Mouse (Mus musculus) embryo, embryonic 10 days (tissue): ENCODE measurements around the gene Zfp612.

Experiments
- DNase-seq: peaks from one replicate; pipeline ENCODE4 v3.0.0-alpha.2; 2015; ENCODE audit warnings: low spot score

Zfp612 gene

DNA sequence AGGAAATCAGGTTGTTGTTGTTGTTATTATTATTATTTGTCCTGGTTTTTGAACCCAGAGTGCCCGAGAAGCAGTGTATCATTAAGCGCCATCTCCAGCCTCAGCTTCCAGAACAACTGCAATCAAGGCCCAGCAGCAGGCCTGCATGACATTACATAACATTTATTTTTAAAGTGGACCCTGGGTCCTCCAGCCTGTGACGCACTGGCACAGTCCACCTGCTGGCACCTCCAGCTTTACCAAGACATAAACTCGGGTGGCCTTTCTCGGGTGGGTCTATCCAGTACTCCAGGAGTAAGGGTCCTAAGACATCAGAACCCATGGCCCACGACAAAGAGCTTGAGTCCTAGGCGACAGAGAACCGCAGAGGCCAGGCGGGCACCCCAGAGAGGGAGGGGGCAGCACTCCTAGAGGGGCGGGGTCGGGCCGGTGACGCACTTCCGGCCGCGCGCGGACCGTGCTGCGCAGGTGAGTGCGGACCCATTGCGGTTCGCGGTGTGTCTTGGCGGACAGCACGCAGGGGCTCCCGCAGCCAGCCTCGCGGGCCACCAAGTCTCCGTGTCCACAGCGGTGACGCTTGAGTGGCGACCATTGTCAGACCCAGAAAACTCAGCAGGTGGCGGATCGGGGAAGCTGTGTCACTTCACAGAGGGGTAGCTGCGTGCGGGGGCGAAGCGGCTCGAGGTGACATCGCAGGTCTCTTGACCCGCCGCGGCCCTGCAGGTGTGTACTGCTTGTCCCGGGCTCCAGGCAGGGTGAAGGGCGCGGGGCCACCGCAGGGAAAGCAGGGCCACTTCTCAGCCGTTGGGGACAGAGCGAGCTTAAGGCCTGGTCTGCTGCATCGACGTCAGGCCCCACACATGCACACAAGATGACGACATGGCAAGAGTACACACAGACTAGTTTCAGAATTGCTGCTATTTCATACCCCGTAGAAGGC lies at the start of gene Zfp612:
Gene Zfp612 (plus strand): TSS at position 465 of the 940 bp plus-strand sequence.
- DNase-seq: peak; percentile 77

GRCm38 (mm10) chr8:110033771-110034170 lies 45.8 kb upstream of the Zfp612 start:
- DNase-seq: peak; percentile 34

DNA sequence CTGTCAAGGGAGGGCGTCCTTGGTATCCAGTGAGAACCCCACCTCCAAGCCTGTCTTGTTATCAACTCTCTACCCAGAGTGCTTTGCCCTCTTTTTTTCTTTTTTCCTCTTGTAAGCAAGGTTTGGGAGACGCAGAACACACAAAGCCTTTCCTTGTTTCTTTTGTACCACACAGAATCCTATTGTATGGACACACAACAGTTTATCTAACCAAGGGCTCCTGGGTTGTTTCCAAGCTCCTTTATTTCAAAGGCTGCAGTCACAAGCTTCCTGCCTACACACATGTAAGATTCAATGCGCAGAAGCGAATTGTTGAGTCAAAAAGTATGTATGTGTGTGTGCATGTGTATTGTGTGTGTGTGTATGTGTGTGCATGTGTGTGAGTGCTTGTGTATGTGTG lies 45.2 kb upstream of the Zfp612 start:
- DNase-seq: no peak

DNA sequence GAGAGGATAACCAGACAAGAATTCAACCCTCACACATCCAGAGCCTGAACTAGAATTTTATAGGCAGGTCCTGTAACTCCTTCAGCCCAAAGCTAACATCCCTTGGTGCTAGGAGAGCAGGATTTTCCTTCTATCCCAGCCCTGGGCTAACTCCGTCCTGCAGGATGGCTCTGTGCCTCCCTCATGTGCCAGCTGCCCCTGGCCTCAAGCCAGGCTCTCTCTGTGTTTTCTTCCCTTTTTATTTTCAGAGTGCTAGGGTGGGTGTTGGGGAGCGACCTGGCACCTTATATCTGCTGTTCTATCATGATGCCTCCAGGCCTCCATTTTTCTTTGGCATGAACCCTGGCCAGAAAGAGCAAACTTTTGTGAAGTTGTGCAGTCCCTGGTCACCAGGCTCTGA lies 43.4 kb upstream of the Zfp612 start:
- no peak for DNase-seq

- DNase-seq: no peak
Observed at GRCm38 (mm10) chr8:110039216-110039615, 40.3 kb upstream of the Zfp612 start.

DNA sequence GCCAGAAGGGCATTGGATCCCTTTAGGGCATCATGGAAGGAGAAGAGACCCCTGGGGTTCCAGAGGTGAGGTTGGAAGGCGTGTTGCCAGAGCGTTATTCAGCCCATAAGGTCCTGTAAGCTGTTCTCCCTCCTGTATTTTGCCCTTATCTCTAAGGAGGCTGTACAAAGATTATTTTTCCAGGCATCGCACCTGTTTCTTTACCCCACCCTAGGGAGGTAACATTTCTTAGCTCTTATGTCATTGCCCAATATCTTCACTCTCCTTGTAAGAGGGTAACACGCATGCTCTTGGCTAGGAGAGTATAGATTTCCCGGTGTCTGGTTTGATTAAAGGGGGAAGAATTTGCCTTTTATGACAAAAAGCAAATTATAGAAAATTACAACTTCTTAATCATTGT lies 39.9 kb upstream of the Zfp612 start, which contains the start of gene Chst4:
Gene Chst4 (minus strand): TSS at position 82 of the 400 bp plus-strand sequence.
- DNase-seq: no peak

- DNase-seq: no peak
Observed at GRCm38 (mm10) chr8:110040509-110040908, 39.0 kb upstream of the Zfp612 start.

- no peak for DNase-seq
Observed at GRCm38 (mm10) chr8:110051208-110051607, 28.3 kb upstream of the Zfp612 start.

GRCm38 (mm10) chr8:110058207-110058606 lies 21.3 kb upstream of the Zfp612 start:
- no peak for DNase-seq

GRCm38 (mm10) chr8:110064161-110064560 lies 15.4 kb upstream of the Zfp612 start:
- DNase-seq: no peak

- no peak for DNase-seq
Observed at GRCm38 (mm10) chr8:110064606-110065365, 14.8 kb upstream of the Zfp612 start.

DNA sequence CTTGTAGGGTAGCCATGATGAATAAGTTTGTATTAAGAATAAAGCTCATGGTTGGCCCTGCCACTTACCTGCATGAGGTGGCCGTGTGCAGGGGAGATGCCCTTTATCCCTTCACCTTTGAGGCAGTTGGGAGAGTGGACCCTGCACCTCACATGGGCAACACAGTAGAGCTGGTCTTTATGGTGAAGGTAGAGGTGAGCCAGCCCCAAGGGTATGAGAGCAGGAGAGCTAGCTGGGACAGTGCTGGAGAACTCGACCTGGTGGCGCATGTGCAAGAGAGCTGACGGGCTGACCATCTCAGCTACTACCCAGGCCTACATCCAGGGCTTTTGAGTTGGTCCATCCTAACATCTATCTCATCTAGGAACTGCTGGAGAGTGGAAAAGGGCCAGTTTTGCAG lies 13.9 kb upstream of the Zfp612 start:
- DNase-seq: no peak

- no peak for DNase-seq
Observed at GRCm38 (mm10) chr8:110069706-110070105, 9.8 kb upstream of the Zfp612 start.

- DNase-seq: peak; percentile 92
Observed at GRCm38 (mm10) chr8:110071600-110071999, 7.9 kb upstream of the Zfp612 start.

GRCm38 (mm10) chr8:110074496-110074895 lies 5.0 kb upstream of the Zfp612 start:
- no peak for DNase-seq

DNA sequence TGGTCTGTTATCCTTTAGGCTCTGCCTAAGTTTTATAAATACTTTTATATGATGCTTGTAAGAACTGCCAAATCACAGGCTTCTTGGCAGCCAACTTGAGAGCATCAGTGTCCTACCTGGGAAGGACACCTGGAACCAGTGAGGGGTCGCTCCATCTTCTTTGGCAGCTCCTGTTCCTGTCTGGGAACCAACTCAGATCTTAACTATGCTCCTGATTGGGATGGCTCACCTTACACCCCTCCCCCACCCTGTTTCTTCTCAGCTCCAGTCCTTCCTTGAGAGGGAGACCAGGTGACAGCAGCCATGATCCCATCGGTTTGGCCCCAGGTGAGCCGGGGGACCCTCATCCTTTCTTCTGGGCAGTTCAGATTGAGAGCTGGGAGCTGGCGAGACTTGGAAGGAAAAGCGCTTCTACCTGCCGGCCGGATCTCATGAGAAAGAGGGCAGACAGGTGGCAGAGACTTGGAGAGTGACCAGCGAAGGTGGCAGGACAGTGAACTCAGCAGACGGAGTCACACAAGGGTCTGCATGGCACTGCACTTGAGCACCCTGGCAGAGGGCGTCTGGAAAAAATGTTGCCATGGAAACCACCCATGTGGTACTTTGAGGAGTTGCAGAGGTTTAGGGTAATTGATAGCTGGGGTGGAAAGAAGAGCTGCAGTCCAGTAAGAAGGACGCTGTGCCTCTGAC lies 3.0 kb downstream of the Zfp612 start:
- DNase-seq: no peak

- no peak for DNase-seq
Observed at GRCm38 (mm10) chr8:110091869-110092268, 12.3 kb downstream of the Zfp612 start.

- no peak for DNase-seq
Observed at GRCm38 (mm10) chr8:110100907-110101306, 21.4 kb downstream of the Zfp612 start, which contains the start of gene Gm21964. Gene Gm21964, plus strand, starts transcription at chr8:110101207.

DNA sequence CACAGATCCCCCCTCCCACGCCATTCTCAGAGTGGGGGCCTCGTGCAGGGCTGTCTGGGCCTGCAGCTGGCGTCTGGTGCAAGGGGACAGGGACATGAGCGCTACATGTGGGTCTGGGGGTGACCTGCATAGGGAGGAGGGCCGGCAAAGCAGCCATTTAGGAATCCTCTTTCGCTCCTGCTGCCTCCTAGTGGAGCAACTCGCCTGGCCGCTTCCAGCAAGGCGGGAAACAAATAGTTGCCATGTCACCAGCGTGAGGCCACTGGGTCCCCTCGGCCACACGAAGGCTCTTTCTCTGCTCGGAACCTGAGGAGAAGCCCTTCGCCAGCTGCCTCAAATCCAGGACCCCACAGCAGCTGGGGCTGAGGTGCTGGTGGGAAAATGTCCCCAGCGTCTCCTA lies 22.1 kb downstream of the Zfp612 start:
- DNase-seq: no peak

- no peak for DNase-seq
Observed at GRCm38 (mm10) chr8:110102653-110103052, 23.1 kb downstream of the Zfp612 start, which contains the start of gene Gm17720. Gene Gm17720, minus strand, starts transcription at chr8:110102753.

DNA sequence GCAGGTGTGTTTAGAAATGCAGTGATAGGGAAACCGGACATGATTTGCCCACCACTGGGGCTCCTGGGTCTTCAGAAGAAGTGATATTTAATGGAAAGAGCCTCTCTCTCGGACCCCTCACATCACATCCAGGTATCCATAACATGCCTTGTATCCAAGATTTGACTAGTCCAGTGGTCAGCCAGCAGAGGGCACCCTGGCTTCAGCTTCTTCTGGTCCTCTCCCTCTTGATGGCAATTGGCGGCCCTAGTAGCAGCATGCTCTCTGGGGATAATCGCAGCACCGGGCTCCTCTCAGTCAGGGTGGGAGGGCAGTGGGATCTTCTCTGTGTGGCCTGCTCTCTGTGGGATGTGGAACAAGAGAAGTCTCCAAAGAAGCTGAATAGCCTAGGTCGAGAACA lies 40.2 kb downstream of the Zfp612 start:
- peak; percentile 57 for DNase-seq

- peak; percentile 88 for DNase-seq
Observed at GRCm38 (mm10) chr8:110130537-110130936, 51.0 kb downstream of the Zfp612 start.
